ENCODE assay signal across 8 mouse cellular contexts in the genomic region with DNA sequence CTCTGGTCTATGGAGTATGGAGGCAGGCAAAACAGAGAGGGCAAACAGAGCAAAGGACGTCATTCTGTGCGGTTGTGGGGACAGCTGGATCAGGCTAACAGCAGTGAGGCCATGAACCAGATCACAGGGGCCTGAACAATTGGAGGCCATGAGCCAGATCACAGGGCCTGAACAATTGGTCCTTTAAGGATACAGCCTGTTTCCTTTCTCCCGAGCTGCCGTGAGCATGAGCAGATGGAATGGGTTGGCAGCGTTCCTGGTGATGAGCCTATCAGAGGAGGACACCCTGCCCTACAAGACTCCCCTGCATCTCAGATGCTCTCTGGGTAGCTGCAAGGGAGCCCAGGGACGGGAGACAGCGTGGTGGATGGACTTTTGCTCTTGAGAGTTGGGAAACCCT. TPM values are rescaled to one million over a fixed set of nuclear protein-coding genes. Genes with fewer than 3 reads are reported as not detected.
DNase-seq lines count a peak whose midpoint lies in the region; ATAC-seq and TF ChIP-seq lines count a peak whose summit lies in the region.

No protein-coding gene starts in this region.

- no peak for TF ChIP-seq RAD21 in MEL (IDR thresholded peaks at IDR 0.05; ENCODE audit: low read depth, low read length)

- H3K9me3 ChIP-seq in MEL (replicated peaks; ENCODE audit: insufficient read depth, low read length), result no peaks in the 10 kb centered on the region
- H3K9me3 ChIP-seq in kidney, embryonic 15.5 days (replicated peaks), result no peaks in the 10 kb centered on the region
- H3K9me3 ChIP-seq in liver, embryonic 14.5 days (ENCODE audit: control insufficient read depth, low read length), result no peaks in the 10 kb centered on the region
- no peaks in the 10 kb centered on the region for H3K9me3 ChIP-seq in midbrain, embryonic 14.5 days (ENCODE audit: control insufficient read depth, low read length)
- no peaks in the 10 kb centered on the region for H3K9me3 ChIP-seq in midbrain, embryonic 11.5 days (ENCODE audit: control insufficient read depth, low read length)

- 71% methylated on average over 7 of the region's 7 CpGs for WGBS in kidney, embryonic 15.5 days
- 68% methylated on average over 7 of the region's 7 CpGs for WGBS in liver, embryonic 14.5 days (ENCODE audit: insufficient replicate concordance)
- WGBS in midbrain, embryonic 14.5 days, result 76% methylated on average over 7 of the region's 7 CpGs
- 82% methylated on average over 7 of the region's 7 CpGs for WGBS in midbrain, embryonic 11.5 days

- no peak for TF ChIP-seq CTCF in MEL (IDR thresholded peaks at IDR 0.05 in 2 of 3, conservative IDR thresholded peaks at IDR 0.05 in 1 of 3; ENCODE audit: control insufficient read depth in 1 of 3, insufficient read depth in 1 of 3, low read depth in 2 of 3, low read length in 3 of 3, poor library complexity in 1 of 3, severe bottlenecking in 1 of 3)
- TF ChIP-seq CTCF in bone marrow macrophage, adult 2 months (IDR thresholded peaks at IDR 0.05; ENCODE audit: low read depth, low read length), result no peak
- no peak for TF ChIP-seq CTCF in liver, embryonic 14.5 days (IDR thresholded peaks at IDR 0.05; ENCODE audit: low read depth)

- H3K4me1 ChIP-seq in MEL (ENCODE audit: control insufficient read depth in 1 of 2, insufficient read depth in 2 of 2, low read length in 2 of 2), result peaks cover 7 to 14% of the 10 kb centered on the region in 2 experiments; a peak in 3 of 4 replicates
- peaks cover 12% of the 10 kb centered on the region for H3K4me1 ChIP-seq in bone marrow macrophage, adult 2 months (ENCODE audit: control insufficient read depth, insufficient read depth, low read length)
- peaks cover 12% of the 10 kb centered on the region for H3K4me1 ChIP-seq in kidney, embryonic 15.5 days
- H3K4me1 ChIP-seq in liver, embryonic 14.5 days (replicated peaks; ENCODE audit: control insufficient read depth in 2 of 2, insufficient read depth in 2 of 2, low read length in 1 of 2), result no peaks in the 10 kb centered on the region
- H3K4me1 ChIP-seq in midbrain, embryonic 14.5 days (ENCODE audit: control insufficient read depth, insufficient read depth, low read length), result no peaks in the 10 kb centered on the region
- no peaks in the 10 kb centered on the region for H3K4me1 ChIP-seq in midbrain, embryonic 11.5 days (ENCODE audit: control insufficient read depth, insufficient read depth, low read length)

- no peak overlapping the region for H3K9ac ChIP-seq in MEL (ENCODE audit: control insufficient read depth, low read depth, low read length, poor library complexity, severe bottlenecking)
- no peak overlapping the region for H3K9ac ChIP-seq in kidney, embryonic 15.5 days
- no peak overlapping the region for H3K9ac ChIP-seq in liver, embryonic 14.5 days (replicated peaks)
- no peak overlapping the region for H3K9ac ChIP-seq in midbrain, embryonic 14.5 days (replicated peaks; ENCODE audit: low read length)
- no peak overlapping the region for H3K9ac ChIP-seq in midbrain, embryonic 11.5 days (ENCODE audit: low read length)

- H3K27ac ChIP-seq in MEL (ENCODE audit: control insufficient read depth, low read depth, low read length), result no peak overlapping the region
- no peak overlapping the region for H3K27ac ChIP-seq in bone marrow macrophage, adult 2 months (ENCODE audit: insufficient read depth, low read depth, low read length)
- H3K27ac ChIP-seq in kidney, embryonic 15.5 days, result no peak overlapping the region
- no peak overlapping the region for H3K27ac ChIP-seq in liver, embryonic 14.5 days
- no peak overlapping the region for H3K27ac ChIP-seq in midbrain, embryonic 14.5 days (replicated peaks; ENCODE audit: low read depth, low read length)
- H3K27ac ChIP-seq in midbrain, embryonic 11.5 days (ENCODE audit: low read depth, low read length), result no peak overlapping the region

- TF ChIP-seq POLR2A in MEL (IDR thresholded peaks at IDR 0.05; ENCODE audit: control insufficient read depth in 1 of 2, insufficient read depth in 1 of 2, low read depth in 1 of 2, low read length in 2 of 2, poor library complexity in 1 of 2), result no peak
- no peak for TF ChIP-seq POLR2A in bone marrow macrophage, adult 2 months (IDR thresholded peaks at IDR 0.05; ENCODE audit: borderline replicate concordance, low read depth, low read length)

- no peak for ATAC-seq in kidney, embryonic 15.5 days (replicated peaks; ENCODE audit: low FRiP score)
- no peak for ATAC-seq in liver, embryonic 14.5 days (ENCODE audit: insufficient read depth)
- ATAC-seq in midbrain, embryonic 14.5 days (ENCODE audit: low FRiP score, low TSS enrichment), result no peak
- no peak for ATAC-seq in midbrain, embryonic 11.5 days (ENCODE audit: low FRiP score)

- DNase-seq in MEL (ENCODE audit: low read depth, low spot score), result peak; percentile 1
- DNase-seq in gastrocnemius, postnatal 14 days, result peak; percentile 76
- no peak for DNase-seq in liver, embryonic 14.5 days (ENCODE audit: low read depth in 3 of 3, low spot score in 3 of 3)
- peak; percentile 40 to 56 for DNase-seq in right cerebral cortex, postnatal 36 days (ENCODE audit: low spot score in 2 of 2)
- DNase-seq in midbrain, embryonic 14.5 days, result no peak
- no peak for DNase-seq in midbrain, embryonic 11.5 days (ENCODE audit: low spot score, missing footprints)

- peak overlapping the region; percentile 64 to 100; a peak in 2 of 4 replicates for H3K4me3 ChIP-seq in MEL (ENCODE audit: control insufficient read depth in 1 of 2, insufficient read depth in 1 of 2, low read depth in 2 of 2, low read length in 2 of 2)
- peak overlapping the region; percentile 63 for H3K4me3 ChIP-seq in bone marrow macrophage, adult 2 months (ENCODE audit: insufficient read depth, low read length)
- no peak overlapping the region for H3K4me3 ChIP-seq in kidney, embryonic 15.5 days (replicated peaks)
- H3K4me3 ChIP-seq in liver, embryonic 14.5 days (ENCODE audit: insufficient read depth in 1 of 2, low read depth in 2 of 2, low read length in 2 of 2), result peak overlapping the region; percentile 8 to 27; a peak in 2 of 4 replicates
- H3K4me3 ChIP-seq in midbrain, embryonic 14.5 days (replicated peaks; ENCODE audit: low read depth, low read length), result no peak overlapping the region
- no peak overlapping the region for H3K4me3 ChIP-seq in midbrain, embryonic 11.5 days (ENCODE audit: low read depth, low read length)

- H3K79me2 ChIP-seq in MEL (ENCODE audit: control insufficient read depth, insufficient read depth, low read length, poor library complexity), result no peaks in the 10 kb centered on the region; the same call in 1 of the 2 replicates

- TF ChIP-seq EP300 in MEL (IDR thresholded peaks at IDR 0.05; ENCODE audit: low read depth in 1 of 2, low read length in 2 of 2), result no peak
- TF ChIP-seq EP300 in liver, embryonic 14.5 days (IDR thresholded peaks at IDR 0.05; ENCODE audit: low read depth), result no peak

- no peaks in the 10 kb centered on the region for H3K36me3 ChIP-seq in MEL (ENCODE audit: control insufficient read depth in 1 of 2, insufficient read depth in 2 of 2, low read length in 2 of 2)
- H3K36me3 ChIP-seq in kidney, embryonic 15.5 days, result no peaks in the 10 kb centered on the region
- no peaks in the 10 kb centered on the region for H3K36me3 ChIP-seq in liver, embryonic 14.5 days (replicated peaks; ENCODE audit: control insufficient read depth, insufficient read depth, low read depth)
- no peaks in the 10 kb centered on the region for H3K36me3 ChIP-seq in midbrain, embryonic 14.5 days (ENCODE audit: control insufficient read depth, insufficient read depth, low read length)
- H3K36me3 ChIP-seq in midbrain, embryonic 11.5 days (ENCODE audit: control insufficient read depth, insufficient read depth, low read length), result no peaks in the 10 kb centered on the region

- H3K4me2 ChIP-seq in kidney, embryonic 15.5 days, result peak overlapping the region; percentile 51; the same call in 1 of the 2 replicates
- H3K4me2 ChIP-seq in liver, embryonic 14.5 days (ENCODE audit: low read depth), result peak overlapping the region; percentile 43
- H3K4me2 ChIP-seq in midbrain, embryonic 14.5 days (ENCODE audit: low read length), result no peak overlapping the region
- no peak overlapping the region for H3K4me2 ChIP-seq in midbrain, embryonic 11.5 days

- H3K27me3 ChIP-seq in MEL (ENCODE audit: control insufficient read depth in 1 of 2, insufficient read depth in 2 of 2, low read length in 2 of 2), result no peaks in the 10 kb centered on the region
- H3K27me3 ChIP-seq in kidney, embryonic 15.5 days, result no peaks in the 10 kb centered on the region
- H3K27me3 ChIP-seq in liver, embryonic 14.5 days (ENCODE audit: control insufficient read depth, insufficient read depth, low read length), result no peaks in the 10 kb centered on the region
- H3K27me3 ChIP-seq in midbrain, embryonic 14.5 days (ENCODE audit: control insufficient read depth, insufficient read depth, low read length), result no peaks in the 10 kb centered on the region
- no peaks in the 10 kb centered on the region for H3K27me3 ChIP-seq in midbrain, embryonic 11.5 days (ENCODE audit: control insufficient read depth, insufficient read depth, low read length)

- intact Hi-C loops in gastrocnemius, postnatal 14 days (cut with DNase I; ENCODE audit: low total_unique reads), result no loop called here

RNA-seq across cellular contexts. Expression of a gene that starts 0.8 kb away (rescaled TPM):
- 0.56 and 1.0 TPM in 2 replicates for total RNA-seq in MEL (2012; rRNA removed)
- polyA plus RNA-seq in MEL (2012; ENCODE audit: insufficient read depth in 1 of 2, insufficient read length in 2 of 2, low read depth in 1 of 2, low replicate concordance in 2 of 2, missing spikeins in 1 of 2), result 1 to 10 TPM in 1 of 2 experiments, not detected in 1; 1.8 TPM
- 135 and 148 TPM in 2 replicates for polyA plus RNA-seq in bone marrow macrophage, adult 2 months (2012; ENCODE audit: insufficient read depth, insufficient read length, missing spikeins)
- 1 to 10 TPM; 6.4 to 6.6 TPM for total RNA-seq in gastrocnemius, postnatal 14 days (2021)
- 4.3 and 6.2 TPM in 2 replicates for polyA plus RNA-seq in kidney, embryonic 15.5 days (2015; fragmentation: Nextera tagmentation; extraction: Ambion mirVana)
- 0.64 and 1.6 TPM in 2 replicates for polyA plus RNA-seq in liver, embryonic 14.5 days (2012; rRNA removed)
- polyA plus RNA-seq in liver, embryonic 14.5 days (2014; fragmentation: Nextera tagmentation; extraction: Ambion mirVana), result 1.7 TPM in 2 replicates
- polyA plus RNA-seq in midbrain, embryonic 14.5 days (2014; fragmentation: Nextera tagmentation; extraction: Ambion mirVana), result 1.1 and 3.3 TPM in 2 replicates
- 1.3 and 1.4 TPM in 2 replicates for polyA plus RNA-seq in midbrain, embryonic 11.5 days (2014; fragmentation: Nextera tagmentation; extraction: Ambion mirVana)

RNA-seq across cellular contexts. Expression of a gene that starts 12.0 kb away (rescaled TPM):
- not detected in 2 replicates for total RNA-seq in MEL (2012; rRNA removed)
- polyA plus RNA-seq in MEL (2012; ENCODE audit: insufficient read depth in 1 of 2, insufficient read length in 2 of 2, low read depth in 1 of 2, low replicate concordance in 2 of 2, missing spikeins in 1 of 2), result not detected
- 0.47 TPM in 1 of 2 replicates, not detected in the other for polyA plus RNA-seq in bone marrow macrophage, adult 2 months (2012; ENCODE audit: insufficient read depth, insufficient read length, missing spikeins)
- total RNA-seq in gastrocnemius, postnatal 14 days (2021), result not detected
- not detected in 2 replicates for polyA plus RNA-seq in kidney, embryonic 15.5 days (2015; fragmentation: Nextera tagmentation; extraction: Ambion mirVana)
- polyA plus RNA-seq in liver, embryonic 14.5 days (2012; rRNA removed), result not detected in 2 replicates
- not detected in 2 replicates for polyA plus RNA-seq in liver, embryonic 14.5 days (2014; fragmentation: Nextera tagmentation; extraction: Ambion mirVana)
- not detected in 2 replicates for polyA plus RNA-seq in midbrain, embryonic 14.5 days (2014; fragmentation: Nextera tagmentation; extraction: Ambion mirVana)
- polyA plus RNA-seq in midbrain, embryonic 11.5 days (2014; fragmentation: Nextera tagmentation; extraction: Ambion mirVana), result not detected in 2 replicates

RNA-seq across cellular contexts. Expression of a gene that starts 35.2 kb away (rescaled TPM):
- not detected in 2 replicates for total RNA-seq in MEL (2012; rRNA removed)
- polyA plus RNA-seq in MEL (2012; ENCODE audit: insufficient read depth in 1 of 2, insufficient read length in 2 of 2, low read depth in 1 of 2, low replicate concordance in 2 of 2, missing spikeins in 1 of 2), result not detected
- polyA plus RNA-seq in bone marrow macrophage, adult 2 months (2012; ENCODE audit: insufficient read depth, insufficient read length, missing spikeins), result not detected in 2 replicates
- under 1 TPM; 0.14 to 0.31 TPM for total RNA-seq in gastrocnemius, postnatal 14 days (2021)
- polyA plus RNA-seq in kidney, embryonic 15.5 days (2015; fragmentation: Nextera tagmentation; extraction: Ambion mirVana), result 0.26 and 2.0 TPM in 2 replicates
- not detected in 2 replicates for polyA plus RNA-seq in liver, embryonic 14.5 days (2012; rRNA removed)
- not detected in 2 replicates for polyA plus RNA-seq in liver, embryonic 14.5 days (2014; fragmentation: Nextera tagmentation; extraction: Ambion mirVana)
- polyA plus RNA-seq in midbrain, embryonic 14.5 days (2014; fragmentation: Nextera tagmentation; extraction: Ambion mirVana), result 1.0 and 2.0 TPM in 2 replicates
- polyA plus RNA-seq in midbrain, embryonic 11.5 days (2014; fragmentation: Nextera tagmentation; extraction: Ambion mirVana), result 0.21 and 0.29 TPM in 2 replicates

Comparison
In these comparisons a context has a peak if more than half of its experiments do, and no peak if none do; other contexts are left out.
1. DNase-seq: peak in MEL (single experiment), gastrocnemius, postnatal 14 days (single experiment) and right cerebral cortex, postnatal 36 days (2 of 2); none in liver, embryonic 14.5 days (0 of 3), midbrain, embryonic 14.5 days (single experiment) and midbrain, embryonic 11.5 days (single experiment).
2. H3K4me3 ChIP-seq: peak in MEL (2 of 2), bone marrow macrophage, adult 2 months (single experiment) and liver, embryonic 14.5 days (2 of 2); none in kidney, embryonic 15.5 days (single experiment), midbrain, embryonic 14.5 days (single experiment) and midbrain, embryonic 11.5 days (single experiment).
3. H3K4me2 ChIP-seq: peak in kidney, embryonic 15.5 days (single experiment) and liver, embryonic 14.5 days (single experiment); none in midbrain, embryonic 14.5 days (single experiment) and midbrain, embryonic 11.5 days (single experiment).
4. RNA of a gene that starts 0.8 kb away (polyA plus RNA-seq): 135 to 148 TPM in bone marrow macrophage, adult 2 months; 4.3 to 6.2 TPM in kidney, embryonic 15.5 days, 1.1 to 3.3 TPM in midbrain, embryonic 14.5 days, 1.8 TPM in MEL, 0.64 to 1.7 TPM in liver, embryonic 14.5 days and 1.3 to 1.4 TPM in midbrain, embryonic 11.5 days; every median in the first group is over 10 times any median in the second.